11 mouse cellular contexts compared by ENCODE assay signal in the genomic region with DNA sequence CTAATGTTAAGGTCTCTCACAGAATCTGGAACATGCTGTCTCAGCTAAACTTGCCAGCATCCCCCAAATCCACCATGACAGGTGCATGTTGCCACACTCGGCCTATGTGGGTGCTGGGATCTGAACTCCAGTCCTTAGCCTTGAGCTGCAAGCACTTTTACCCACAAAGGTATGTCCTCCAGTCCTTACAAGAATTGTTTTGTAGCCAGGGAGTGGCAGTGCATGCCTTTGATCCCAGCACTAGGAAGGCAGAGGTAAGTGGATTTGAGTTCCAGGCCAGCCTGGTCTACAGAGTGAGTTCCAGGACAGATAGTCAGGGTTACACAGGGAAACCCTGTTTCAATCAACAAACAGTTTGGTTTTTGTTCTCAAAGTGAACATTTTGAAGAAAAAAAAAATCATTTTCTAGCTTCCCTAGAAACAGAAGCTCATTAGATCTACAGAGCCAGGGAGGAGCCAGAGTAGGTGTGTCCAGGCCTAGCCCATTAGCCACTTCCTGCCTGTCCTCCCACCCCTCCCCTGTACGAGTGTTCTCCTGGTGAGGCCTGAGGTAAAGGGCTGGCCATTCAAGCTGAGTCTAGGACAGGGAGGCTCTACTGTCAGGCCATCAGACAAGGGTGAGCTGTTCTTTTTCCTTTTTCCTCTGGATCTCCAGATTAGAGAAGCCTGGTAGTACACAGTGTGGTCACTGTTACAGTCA. TPM values are rescaled to one million over a fixed set of nuclear protein-coding genes. Genes with fewer than 3 reads are reported as not detected.
DNase-seq lines count a peak whose midpoint lies in the region; ATAC-seq and TF ChIP-seq lines count a peak whose summit lies in the region.
"Had no signal": no experiment of that assay in that cellular context is flagged by ENCODE, and none has a peak within 500 bp of the region (broad histone marks: within the 10 kb centered on the region; RNA-seq: fewer than 3 reads in every experiment).

No protein-coding gene starts in this region.

- no peak overlapping the region for H3K4me3 ChIP-seq in G1E (ENCODE audit: low read depth, low read length)
- no peak overlapping the region for H3K4me3 ChIP-seq in intestine, embryonic 15.5 days (replicated peaks)
- H3K4me3 ChIP-seq in hindbrain, embryonic 14.5 days (replicated peaks; ENCODE audit: low read length): no peak overlapping the region
- no peak overlapping the region for H3K4me3 ChIP-seq in midbrain, embryonic 13.5 days (replicated peaks)
- H3K4me3 ChIP-seq: embryonic facial prominence, embryonic 12.5 days; left cerebral cortex, adult 2 months had no signal

- 53% methylated on average over 2 of the region's 2 CpGs for WGBS in intestine, embryonic 15.5 days
- 80% methylated on average over 2 of the region's 2 CpGs for WGBS in hindbrain, embryonic 14.5 days
- 69% methylated on average over 2 of the region's 2 CpGs for WGBS in midbrain, embryonic 13.5 days

- peaks cover 8% of the 10 kb centered on the region; the same call in 1 of the 2 replicates for H3K27me3 ChIP-seq in G1E (ENCODE audit: insufficient read depth, low read length)
- H3K27me3 ChIP-seq in intestine, embryonic 15.5 days (replicated peaks): no peaks in the 10 kb centered on the region
- H3K27me3 ChIP-seq in hindbrain, embryonic 14.5 days (ENCODE audit: control insufficient read depth, insufficient read depth, low read length): no peaks in the 10 kb centered on the region
- no peaks in the 10 kb centered on the region for H3K27me3 ChIP-seq in midbrain, embryonic 13.5 days
- H3K27me3 ChIP-seq: embryonic facial prominence, embryonic 12.5 days had no signal

- no peak overlapping the region for H3K9ac ChIP-seq in intestine, embryonic 15.5 days
- H3K9ac ChIP-seq in hindbrain, embryonic 14.5 days: no peak overlapping the region
- H3K9ac ChIP-seq in midbrain, embryonic 13.5 days (replicated peaks): no peak overlapping the region
- H3K9ac ChIP-seq: embryonic facial prominence, embryonic 12.5 days had no signal

- peaks cover 11% of the 10 kb centered on the region for H3K4me1 ChIP-seq in G1E (ENCODE audit: insufficient read depth, low read depth, low read length)
- peaks cover 22% of the 10 kb centered on the region for H3K4me1 ChIP-seq in intestine, embryonic 15.5 days (replicated peaks)
- no peaks in the 10 kb centered on the region for H3K4me1 ChIP-seq in hindbrain, embryonic 14.5 days (replicated peaks; ENCODE audit: control insufficient read depth, insufficient read depth, low read length)
- H3K4me1 ChIP-seq in midbrain, embryonic 13.5 days (replicated peaks): no peaks in the 10 kb centered on the region
- H3K4me1 ChIP-seq: embryonic facial prominence, embryonic 12.5 days had no signal

- peak; percentile 68; the same call in 1 of the 2 replicates for ATAC-seq in G1E (ENCODE audit: extremely low read depth, insufficient number of reproducible peaks, low FRiP score, poor library complexity, severe bottlenecking)
- peak; percentile 60 for ATAC-seq in intestine, embryonic 15.5 days
- no peak for ATAC-seq in hindbrain, embryonic 14.5 days (ENCODE audit: low FRiP score)
- ATAC-seq in midbrain, embryonic 13.5 days: no peak

- peaks cover 13% of the 10 kb centered on the region for H3K9me3 ChIP-seq in G1E (replicated peaks)
- no peaks in the 10 kb centered on the region for H3K9me3 ChIP-seq in intestine, embryonic 15.5 days
- H3K9me3 ChIP-seq in hindbrain, embryonic 14.5 days (ENCODE audit: control insufficient read depth, low read length): no peaks in the 10 kb centered on the region
- no peaks in the 10 kb centered on the region for H3K9me3 ChIP-seq in midbrain, embryonic 13.5 days
- H3K9me3 ChIP-seq: embryonic facial prominence, embryonic 12.5 days had no signal

- H3K4me2 ChIP-seq in intestine, embryonic 15.5 days (replicated peaks): no peak overlapping the region
- no peak overlapping the region for H3K4me2 ChIP-seq in hindbrain, embryonic 14.5 days (replicated peaks)
- no peak overlapping the region for H3K4me2 ChIP-seq in midbrain, embryonic 13.5 days (replicated peaks)
- H3K4me2 ChIP-seq: embryonic facial prominence, embryonic 12.5 days had no signal

- no peak for TF ChIP-seq CTCF in G1E (IDR thresholded peaks at IDR 0.05; ENCODE audit: low read depth, low read length)

- H3K27ac ChIP-seq in intestine, embryonic 15.5 days: 0 out of 2 replicates have a peak overlapping the region, but pooled peaks have one; percentile 51
- no peak overlapping the region for H3K27ac ChIP-seq in hindbrain, embryonic 14.5 days
- H3K27ac ChIP-seq in midbrain, embryonic 13.5 days: no peak overlapping the region
- H3K27ac ChIP-seq: embryonic facial prominence, embryonic 12.5 days; left cerebral cortex, adult 2 months had no signal

- DNase-seq in CD4-positive helper T cell, adult 2 months (ENCODE audit: low read depth, low spot score): peak; percentile 31
- peak; percentile 57 for DNase-seq in G1E (ENCODE audit: low spot score)
- peak; percentile 25 to 36 for DNase-seq in lung, postnatal 4 days
- no peak for DNase-seq in neural tube, embryonic 10.5 days (ENCODE audit: extremely low spot score, low spot score)
- no peak for DNase-seq in hindbrain, embryonic 14.5 days (ENCODE audit: low spot score)
- DNase-seq: heart, adult 11 months; spleen, adult 18-20 months had no signal

- H3K36me3 ChIP-seq in G1E (replicated peaks): peaks cover 7% of the 10 kb centered on the region
- no peaks in the 10 kb centered on the region for H3K36me3 ChIP-seq in intestine, embryonic 15.5 days
- no peaks in the 10 kb centered on the region; the same call in 1 of the 2 replicates for H3K36me3 ChIP-seq in hindbrain, embryonic 14.5 days (replicated peaks; ENCODE audit: control insufficient read depth, insufficient read depth)
- H3K36me3 ChIP-seq in midbrain, embryonic 13.5 days: no peaks in the 10 kb centered on the region
- H3K36me3 ChIP-seq: embryonic facial prominence, embryonic 12.5 days had no signal

RNA-seq across cellular contexts. Expression of a gene that starts 26.1 kb away (rescaled TPM):
- 88.2 and 116 TPM in 2 replicates for total RNA-seq in G1E (2014; fragmentation: Nextera tagmentation)
- total RNA-seq in G1E (2017): 66.6 and 69.3 TPM in 2 replicates
- 425 and 529 TPM in 2 replicates for polyA plus RNA-seq in G1E (2012)
- 48.8 and 54.3 TPM in 2 replicates for polyA plus RNA-seq in intestine, embryonic 15.5 days (2015; fragmentation: Nextera tagmentation; extraction: Ambion mirVana)
- 119 and 135 TPM in 2 replicates for polyA plus RNA-seq in hindbrain, embryonic 14.5 days (2014; fragmentation: Nextera tagmentation; extraction: Ambion mirVana)
- 83.6 and 89.2 TPM in 2 replicates for polyA plus RNA-seq in midbrain, embryonic 13.5 days (2015; fragmentation: Nextera tagmentation; extraction: Ambion mirVana)

RNA-seq across cellular contexts. Expression of a gene that starts 54.3 kb away (rescaled TPM):
- total RNA-seq in G1E (2014; fragmentation: Nextera tagmentation): 63.3 and 67.4 TPM in 2 replicates
- 49.2 and 54.7 TPM in 2 replicates for total RNA-seq in G1E (2017)
- polyA plus RNA-seq in G1E (2012): 142 and 166 TPM in 2 replicates
- polyA plus RNA-seq in intestine, embryonic 15.5 days (2015; fragmentation: Nextera tagmentation; extraction: Ambion mirVana): 76.5 and 82.1 TPM in 2 replicates
- polyA plus RNA-seq in hindbrain, embryonic 14.5 days (2014; fragmentation: Nextera tagmentation; extraction: Ambion mirVana): 43.8 and 43.9 TPM in 2 replicates
- 51.4 and 55.7 TPM in 2 replicates for polyA plus RNA-seq in midbrain, embryonic 13.5 days (2015; fragmentation: Nextera tagmentation; extraction: Ambion mirVana)

Comparison
In these comparisons a context has a peak if more than half of its experiments do, and no peak if none do; other contexts are left out.
1. DNase-seq: peak in CD4-positive helper T cell, adult 2 months (single experiment), G1E (single experiment) and lung, postnatal 4 days (2 of 2); none in neural tube, embryonic 10.5 days (single experiment) and hindbrain, embryonic 14.5 days (single experiment).
2. ATAC-seq: peak in G1E (single experiment) and intestine, embryonic 15.5 days (single experiment); none in hindbrain, embryonic 14.5 days (single experiment) and midbrain, embryonic 13.5 days (single experiment).